Mouse (Mus musculus) MEL (cell line): ENCODE data around the gene Gss.

Experiments
- CHD2 ChIP-seq: IDR thresholded peaks from 2 replicates; pipeline ENCODE4 v1.6.1; 2011; ENCODE audit warnings: low read length, improper control_type of control experiment
- CTCF ChIP-seq, 3 experiments: IDR thresholded peaks in 2 of 3; conservative IDR thresholded peaks in 1 of 3; 2 replicates each; pipeline ENCODE4 v1.5.1; 2011 to 2012; ENCODE audit warnings: low read length in 3 of 3, low read depth in 2 of 3, mild to moderate bottlenecking in 2 of 3, improper control_type of control experiment in 1 of 3, inconsistent platforms in 1 of 3, mixed read lengths in 1 of 3, moderate library complexity in 1 of 3; ENCODE audit not compliant: control insufficient read depth in 1 of 3, insufficient read depth in 1 of 3, poor library complexity in 1 of 3, severe bottlenecking in 1 of 3
- EP300 ChIP-seq, 2 experiments: IDR thresholded peaks; 2 replicates each; pipeline ENCODE4 v1.6.1; 2011; ENCODE audit warnings: improper control_type of control experiment in 2 of 2, low read length in 2 of 2, low read depth in 1 of 2, mild to moderate bottlenecking in 1 of 2
- MAX ChIP-seq: IDR thresholded peaks from 2 replicates; pipeline ENCODE4 v1.6.1; 2011; ENCODE audit warnings: low read length, improper control_type of control experiment
- POLR2A ChIP-seq, 2 experiments: IDR thresholded peaks; 2 replicates each; pipeline ENCODE4 v1.6.1; 2011 to 2012; ENCODE audit warnings: low read length in 2 of 2, mild to moderate bottlenecking in 2 of 2, control low read depth in 1 of 2, improper control_type of control experiment in 1 of 2, low read depth in 1 of 2, moderate library complexity in 1 of 2; ENCODE audit not compliant: control insufficient read depth in 1 of 2, insufficient read depth in 1 of 2, poor library complexity in 1 of 2
- TAL1 ChIP-seq: IDR thresholded peaks from 2 replicates; pipeline ENCODE4 v1.6.1; 2012; ENCODE audit warnings: mild to moderate bottlenecking, inconsistent platforms, low read length, moderate library complexity, mixed read lengths
- ZMIZ1 ChIP-seq: IDR thresholded peaks from 2 replicates; pipeline ENCODE4 v1.6.1; 2012; ENCODE audit warnings: low read depth, mild to moderate bottlenecking, inconsistent platforms, low read length, improper control_type of control experiment, moderate library complexity

GRCm38 (mm10) chr2:155569223-155569807, 23.3 kb downstream of the Gss start:
- no peak for TF ChIP-seq CTCF (IDR thresholded peaks at IDR 0.05 in 2 of 3, conservative IDR thresholded peaks at IDR 0.05 in 1 of 3; ENCODE audit: control insufficient read depth in 1 of 3, insufficient read depth in 1 of 3, low read depth in 2 of 3, low read length in 3 of 3, poor library complexity in 1 of 3, severe bottlenecking in 1 of 3)
- no peak for TF ChIP-seq POLR2A (IDR thresholded peaks at IDR 0.05; ENCODE audit: control insufficient read depth in 1 of 2, insufficient read depth in 1 of 2, low read depth in 1 of 2, low read length in 2 of 2, poor library complexity in 1 of 2)
- TF ChIP-seq MAX = no peak
- peak in 1 of 2 experiments; percentile 7; a peak in 1 of 4 replicates for TF ChIP-seq EP300 (IDR thresholded peaks at IDR 0.05; ENCODE audit: low read depth in 1 of 2, low read length in 2 of 2)
- TF ChIP-seq TAL1 = no peak
- TF ChIP-seq CHD2 = no peak
- TF ChIP-seq ZMIZ1 = no peak
